Mouse (Mus musculus): ENCODE results near the gene Fsd2. TPM values are rescaled to one million over a fixed set of nuclear protein-coding genes. Genes with fewer than 3 reads are reported as not detected.

Fsd2 gene
- polyA plus RNA-seq, 1 experiment = 2.7 TPM

DNA sequence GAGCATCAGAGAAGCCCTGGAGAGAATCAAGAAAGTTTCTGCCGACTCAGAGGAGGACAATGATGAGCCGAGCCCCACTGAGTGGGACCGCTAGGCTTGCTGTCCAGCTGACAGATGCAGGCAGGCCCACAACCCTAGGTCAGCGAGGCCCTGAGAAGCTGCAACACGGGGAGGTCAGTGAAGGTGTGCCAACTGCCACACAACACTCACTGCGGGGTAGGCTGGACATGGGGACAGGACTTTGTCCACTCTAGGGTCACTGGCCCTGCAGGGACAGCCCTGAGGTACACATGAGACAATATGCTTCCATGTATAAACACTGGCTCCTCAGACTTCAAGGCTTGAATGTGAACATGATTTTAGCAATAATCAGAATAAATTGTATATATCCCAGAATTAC lies 29.3 kb upstream of the Fsd2 start:
- DNase-seq = no peak
- Histone ChIP-seq H3K4me1 (ENCODE audit: control insufficient read depth, insufficient read depth, low read length) (no peaks in the 10 kb centered on the region), H3K4me3 (replicated peaks; ENCODE audit: extremely low read depth, low read depth, low read length) (no peak overlapping the region)
- TF ChIP-seq CTCF (IDR thresholded peaks at IDR 0.05; ENCODE audit: insufficient read depth, low read length) (no peak), POLR2A (IDR thresholded peaks at IDR 0.05; ENCODE audit: borderline replicate concordance, extremely low read depth, low read depth, low read length) (no peak)
- 90% methylated on average over 6 of the region's 6 CpGs for WGBS

DNA sequence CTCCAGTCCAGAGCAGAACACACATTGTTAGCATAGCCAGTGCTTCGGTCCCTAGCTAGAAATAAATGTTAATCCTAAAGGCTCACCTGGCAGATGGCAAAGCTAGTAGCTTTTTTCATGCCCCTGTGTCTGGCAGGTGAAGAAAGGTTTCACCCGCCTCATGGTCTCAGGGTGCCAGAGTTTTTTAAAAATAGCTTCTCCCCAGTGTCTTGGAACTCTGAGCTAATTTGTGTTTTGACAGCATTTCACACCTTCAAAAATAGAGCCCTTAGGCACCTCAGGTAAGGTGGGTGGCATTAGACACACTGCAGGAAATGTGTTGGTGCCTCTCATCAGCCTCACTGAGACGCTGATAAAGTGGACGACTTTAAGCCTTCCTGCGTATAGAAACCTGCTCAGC lies 28.3 kb upstream of the Fsd2 start:
- WGBS = 81% methylated on average over 5 of the region's 5 CpGs
- TF ChIP-seq CTCF (IDR thresholded peaks at IDR 0.05; ENCODE audit: insufficient read depth, low read length) (no peak), POLR2A (IDR thresholded peaks at IDR 0.05; ENCODE audit: borderline replicate concordance, extremely low read depth, low read depth, low read length) (no peak)
- Histone ChIP-seq H3K4me1 (ENCODE audit: control insufficient read depth, insufficient read depth, low read length) (no peaks in the 10 kb centered on the region), H3K4me3 (replicated peaks; ENCODE audit: extremely low read depth, low read depth, low read length) (no peak overlapping the region)
- DNase-seq = no peak

DNA sequence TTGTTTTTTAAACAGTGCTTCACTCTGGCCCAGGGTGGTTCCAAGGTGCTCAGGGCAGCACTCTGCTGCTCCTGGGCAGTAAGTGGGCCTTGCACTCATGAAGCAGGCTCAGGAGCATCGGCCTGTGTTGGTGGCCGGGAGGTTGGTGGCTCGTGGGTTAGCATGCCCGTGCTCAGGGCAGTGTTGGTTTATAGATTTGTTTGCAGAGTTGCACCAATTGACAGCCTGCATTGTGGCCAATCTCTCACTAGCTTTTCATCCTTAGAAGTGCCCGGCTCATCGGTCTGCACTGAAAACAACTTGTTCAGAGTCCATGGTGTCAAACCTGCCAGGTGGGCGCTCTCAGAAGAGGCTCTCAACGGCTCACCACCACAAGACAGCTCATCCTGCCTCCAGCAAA lies 26.6 kb upstream of the Fsd2 start:
- no peak for TF ChIP-seq CTCF (IDR thresholded peaks at IDR 0.05; ENCODE audit: insufficient read depth, low read length)
- TF ChIP-seq POLR2A (IDR thresholded peaks at IDR 0.05; ENCODE audit: borderline replicate concordance, extremely low read depth, low read depth, low read length) = no peak
- Histone ChIP-seq H3K4me3 (replicated peaks; ENCODE audit: extremely low read depth, low read depth, low read length) (no peak overlapping the region), H3K4me1 (ENCODE audit: control insufficient read depth, insufficient read depth, low read length) (no peaks in the 10 kb centered on the region)
- 86% methylated on average over 8 of the region's 8 CpGs for WGBS
- no peak for DNase-seq

DNA sequence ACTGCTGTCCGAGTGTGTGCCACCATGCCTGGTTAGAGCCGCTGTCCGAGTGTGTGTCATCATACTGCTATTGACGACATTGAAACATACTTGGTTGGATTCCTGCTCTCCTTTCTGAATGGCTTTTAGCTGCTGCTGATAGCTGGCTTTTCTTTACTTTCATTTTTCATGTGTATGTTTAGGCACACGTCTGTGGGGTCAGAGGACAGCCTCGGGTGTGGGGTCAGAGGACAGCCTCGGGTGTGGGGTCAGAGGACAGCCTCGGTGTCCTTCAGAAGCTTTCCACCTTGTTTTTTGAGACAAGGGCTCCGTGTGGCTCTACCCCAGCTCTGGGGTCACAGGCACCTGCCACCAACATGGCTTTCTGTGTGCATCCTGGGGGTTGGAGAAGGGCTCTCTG lies 25.9 kb upstream of the Fsd2 start:
- DNase-seq = no peak
- H3K4me1 ChIP-seq (ENCODE audit: control insufficient read depth, insufficient read depth, low read length) = no peaks in the 10 kb centered on the region
- no peak overlapping the region for H3K4me3 ChIP-seq (replicated peaks; ENCODE audit: extremely low read depth, low read depth, low read length)
- TF ChIP-seq CTCF (IDR thresholded peaks at IDR 0.05; ENCODE audit: insufficient read depth, low read length) (no peak), POLR2A (IDR thresholded peaks at IDR 0.05; ENCODE audit: borderline replicate concordance, extremely low read depth, low read depth, low read length) (no peak)
- 74% methylated on average over 9 of the region's 9 CpGs for WGBS

DNA sequence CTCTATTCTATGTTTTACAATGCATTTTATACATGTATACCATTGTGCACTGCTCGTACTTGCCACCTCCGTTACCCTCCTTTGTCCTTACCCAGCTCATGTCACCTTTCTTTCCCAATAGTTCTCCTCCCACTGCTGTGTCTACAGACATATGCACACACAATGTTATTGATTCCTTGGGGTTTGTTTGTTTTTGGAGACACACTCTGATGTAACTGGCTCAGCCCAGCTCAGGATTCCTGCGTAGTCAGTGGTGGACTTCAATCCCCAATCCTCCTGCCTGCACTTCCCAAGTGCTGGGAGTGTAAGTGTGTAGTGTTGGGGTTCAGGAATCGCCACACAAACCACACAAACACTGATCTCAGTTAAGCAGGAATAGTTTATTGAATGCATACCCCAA lies 20.5 kb upstream of the Fsd2 start:
- WGBS = 92% methylated on average over 4 of the region's 4 CpGs
- TF ChIP-seq POLR2A (IDR thresholded peaks at IDR 0.05; ENCODE audit: borderline replicate concordance, extremely low read depth, low read depth, low read length) (no peak), CTCF (IDR thresholded peaks at IDR 0.05; ENCODE audit: insufficient read depth, low read length) (no peak)
- Histone ChIP-seq H3K4me3 (replicated peaks; ENCODE audit: extremely low read depth, low read depth, low read length) (no peak overlapping the region), H3K4me1 (ENCODE audit: control insufficient read depth, insufficient read depth, low read length) (no peaks in the 10 kb centered on the region)
- DNase-seq = no peak

DNA sequence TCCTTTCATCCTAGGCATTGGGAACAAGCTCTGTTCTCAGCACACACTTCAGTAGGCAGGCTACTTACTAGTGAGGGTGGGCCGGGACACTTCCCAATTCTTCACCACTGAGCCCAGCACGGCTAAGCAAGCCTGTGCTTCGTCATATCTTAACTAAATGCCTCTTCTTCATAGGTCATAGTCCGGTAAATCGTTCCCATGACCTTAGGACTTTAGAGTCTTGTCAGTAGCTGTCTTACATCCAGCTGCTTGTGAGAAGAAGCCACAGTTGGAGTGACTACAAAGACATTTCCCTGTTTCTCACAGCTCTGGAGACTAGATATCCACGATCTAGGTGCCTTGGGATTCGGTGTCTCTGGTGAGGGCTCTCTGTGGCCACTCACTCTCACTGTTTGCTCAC lies 18.6 kb upstream of the Fsd2 start:
- no peak for TF ChIP-seq CTCF (IDR thresholded peaks at IDR 0.05; ENCODE audit: insufficient read depth, low read length)
- TF ChIP-seq POLR2A (IDR thresholded peaks at IDR 0.05; ENCODE audit: borderline replicate concordance, extremely low read depth, low read depth, low read length) = no peak
- Histone ChIP-seq H3K4me1 (ENCODE audit: control insufficient read depth, insufficient read depth, low read length) (no peaks in the 10 kb centered on the region), H3K4me3 (replicated peaks; ENCODE audit: extremely low read depth, low read depth, low read length) (no peak overlapping the region)
- DNase-seq = no peak
- 84% methylated on average over 7 of the region's 7 CpGs for WGBS

DNA sequence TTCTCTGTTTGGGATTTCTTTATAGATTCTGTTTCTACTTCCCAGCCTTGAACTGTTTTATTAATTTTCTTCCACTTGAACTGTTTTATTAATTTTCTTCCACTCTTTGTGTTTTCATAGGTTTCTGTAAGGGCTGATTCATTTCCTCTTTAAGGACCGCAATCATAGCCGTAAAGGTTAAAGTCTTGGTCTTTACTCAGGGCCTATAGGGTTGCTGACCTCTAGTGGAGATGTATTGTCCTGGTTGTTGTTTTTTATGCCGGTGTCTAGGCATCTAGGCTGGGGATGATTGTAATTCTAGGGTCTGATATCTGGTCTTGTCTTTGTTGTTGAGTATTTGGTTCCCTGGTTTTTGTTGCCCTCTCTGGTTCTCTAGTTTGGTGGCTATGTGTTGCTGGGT lies 16.8 kb upstream of the Fsd2 start:
- no peak overlapping the region for H3K4me3 ChIP-seq (replicated peaks; ENCODE audit: extremely low read depth, low read depth, low read length)
- H3K4me1 ChIP-seq (ENCODE audit: control insufficient read depth, insufficient read depth, low read length) = no peaks in the 10 kb centered on the region
- WGBS = 60% methylated on average over 3 of the region's 3 CpGs
- no peak for DNase-seq
- TF ChIP-seq CTCF (IDR thresholded peaks at IDR 0.05; ENCODE audit: insufficient read depth, low read length) (no peak), POLR2A (IDR thresholded peaks at IDR 0.05; ENCODE audit: borderline replicate concordance, extremely low read depth, low read depth, low read length) (no peak)

DNA sequence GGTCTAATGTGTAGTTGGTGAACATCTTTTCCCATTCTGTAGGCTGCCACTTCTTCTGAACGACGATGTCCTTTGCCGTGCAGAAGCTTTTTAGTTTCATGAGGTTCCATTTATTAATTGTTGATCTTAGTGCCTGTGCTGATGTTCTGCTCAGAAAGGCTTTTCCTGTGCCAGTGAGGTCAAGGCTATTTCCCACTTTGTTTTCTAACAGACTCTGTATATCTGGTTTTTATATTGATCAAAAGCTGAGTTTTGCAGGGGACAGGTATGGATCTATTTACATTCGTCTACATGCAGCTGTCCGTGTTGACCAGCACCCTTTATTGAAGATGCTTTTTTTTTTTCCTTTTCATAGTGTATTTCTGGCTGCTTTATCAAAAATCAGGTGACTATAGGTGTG lies 12.6 kb upstream of the Fsd2 start:
- WGBS = 92% methylated on average over 5 of the region's 5 CpGs
- TF ChIP-seq POLR2A (IDR thresholded peaks at IDR 0.05; ENCODE audit: borderline replicate concordance, extremely low read depth, low read depth, low read length) (no peak), CTCF (IDR thresholded peaks at IDR 0.05; ENCODE audit: insufficient read depth, low read length) (no peak)
- no peak overlapping the region for H3K4me3 ChIP-seq (replicated peaks; ENCODE audit: extremely low read depth, low read depth, low read length)
- no peak for DNase-seq
- H3K4me1 ChIP-seq (ENCODE audit: control insufficient read depth, insufficient read depth, low read length) = peaks cover 3% of the 10 kb centered on the region; the same call in 1 of the 2 replicates

DNA sequence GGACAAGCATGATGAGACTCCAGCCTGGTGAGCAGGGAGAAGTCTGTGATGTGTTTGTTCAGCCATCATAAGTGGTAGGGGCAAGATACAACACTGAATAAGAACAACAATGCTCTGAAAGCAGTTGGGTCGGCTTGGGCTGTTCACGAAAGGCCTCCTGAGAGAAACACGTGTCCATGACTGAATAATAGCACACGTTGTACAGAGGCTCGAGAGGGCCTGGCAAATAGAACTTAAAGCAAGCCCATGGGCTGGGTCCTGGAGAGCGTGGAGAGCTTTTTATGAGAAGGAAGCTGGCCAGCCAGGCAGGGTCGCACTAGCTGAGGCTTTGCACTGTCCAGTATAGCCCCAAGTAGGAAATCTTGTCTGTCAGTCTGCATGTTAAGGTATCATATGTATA lies 11.7 kb upstream of the Fsd2 start:
- peaks cover 4% of the 10 kb centered on the region; the same call in 1 of the 2 replicates for H3K4me1 ChIP-seq (ENCODE audit: control insufficient read depth, insufficient read depth, low read length)
- no peak for DNase-seq
- H3K4me3 ChIP-seq (replicated peaks; ENCODE audit: extremely low read depth, low read depth, low read length) = no peak overlapping the region
- WGBS = 71% methylated on average over 7 of the region's 7 CpGs
- TF ChIP-seq CTCF (IDR thresholded peaks at IDR 0.05; ENCODE audit: insufficient read depth, low read length) = no peak
- TF ChIP-seq POLR2A (IDR thresholded peaks at IDR 0.05; ENCODE audit: borderline replicate concordance, extremely low read depth, low read depth, low read length) = no peak

DNA sequence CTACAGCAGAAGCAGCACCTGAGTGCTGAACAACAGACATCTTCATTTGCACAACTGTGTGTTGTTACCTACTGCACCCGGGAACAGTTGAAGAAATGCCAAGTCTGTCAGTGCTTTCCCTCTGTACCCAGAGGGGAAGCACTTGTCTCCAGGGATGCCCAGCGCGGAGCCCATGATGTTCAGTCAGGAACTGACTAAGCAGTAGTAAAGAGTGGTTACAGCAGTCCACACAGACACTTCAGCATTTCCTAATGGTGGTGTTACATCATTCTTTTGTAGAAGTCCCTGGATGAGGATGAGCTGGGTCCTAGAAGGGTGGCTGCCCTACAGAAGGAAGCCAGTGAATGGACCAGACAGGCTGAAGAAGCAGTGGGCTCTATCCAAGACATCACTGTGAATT lies 11.1 kb upstream of the Fsd2 start:
- DNase-seq = no peak
- peaks cover 10% of the 10 kb centered on the region for H3K4me1 ChIP-seq (ENCODE audit: control insufficient read depth, insufficient read depth, low read length)
- TF ChIP-seq CTCF (IDR thresholded peaks at IDR 0.05; ENCODE audit: insufficient read depth, low read length) = no peak
- TF ChIP-seq POLR2A (IDR thresholded peaks at IDR 0.05; ENCODE audit: borderline replicate concordance, extremely low read depth, low read depth, low read length) = no peak
- 82% methylated on average over 3 of the region's 3 CpGs for WGBS
- H3K4me3 ChIP-seq (replicated peaks; ENCODE audit: extremely low read depth, low read depth, low read length) = no peak overlapping the region

All from lung, adult 2 months (tissue).